ENCODE assay signal across 1 mouse cellular context in genomic region chr2:74617706-74618105, GRCm38 (mm10).
TF ChIP-seq lines count a peak whose summit lies in the region.

No protein-coding gene starts in this region.

TF ChIP-seq in MEL, 35 proteins besides CTCF, POLR2A, EP300 and RAD21:
- no peak for TF ChIP-seq ETS1 (IDR thresholded peaks at IDR 0.05; ENCODE audit: low read depth, low read length)
- TF ChIP-seq RCOR1 (IDR thresholded peaks at IDR 0.05; ENCODE audit: low read depth, low read length): no peak
- no peak for TF ChIP-seq POLR2AphosphoS2 (IDR thresholded peaks at IDR 0.05; ENCODE audit: low read length)
- TF ChIP-seq CHD2 (IDR thresholded peaks at IDR 0.05; ENCODE audit: low read length): no peak
- TF ChIP-seq TCF12 (IDR thresholded peaks at IDR 0.05; ENCODE audit: low read depth, low read length): no peak
- no peak for TF ChIP-seq TAL1 (IDR thresholded peaks at IDR 0.05; ENCODE audit: low read length)
- TF ChIP-seq ZKSCAN1 (IDR thresholded peaks at IDR 0.05; ENCODE audit: low read depth, low read length): no peak
- TF ChIP-seq MYB (IDR thresholded peaks at IDR 0.05; ENCODE audit: low read depth, low read length): no peak
